Mouse (Mus musculus): ENCODE results near the gene Olfr1355.
"Not testable (repeated sequence)": the region's sequence is repeated elsewhere in the genome, so short reads cannot be mapped to it uniquely, and the experiment has no call there.

The Olfr1355 gene

GRCm38 (mm10) chr10:78875240-78875639, at the start of gene Olfr1355:
TSS of gene Olfr1355 (plus strand) at chr10:78875540.
- DNase-seq, result no peak

GRCm38 (mm10) chr10:78840456-78840855, 34.9 kb upstream of the Olfr1355 start:
- DNase-seq, result not testable (repeated sequence)

GRCm38 (mm10) chr10:78852066-78852465, 23.3 kb upstream of the Olfr1355 start, which contains the start of gene Olfr1356:
TSS of gene Olfr1356 (minus strand) at chr10:78852166.
- DNase-seq, result no peak

GRCm38 (mm10) chr10:78912871-78913270, 37.5 kb downstream of the Olfr1355 start, which contains the start of gene Olfr1354:
TSS of gene Olfr1354 (plus strand) at chr10:78913171.
- not testable (repeated sequence) for DNase-seq
